Mouse (Mus musculus): ENCODE data around the gene Ly6g5c.

- no peak for TF ChIP-seq POLR2A (IDR thresholded peaks at IDR 0.05; ENCODE audit: borderline replicate concordance, insufficient read depth, low read length)
- TF ChIP-seq CTCF (IDR thresholded peaks at IDR 0.05; ENCODE audit: borderline replicate concordance, insufficient read depth, low read depth, low read length) = no peak
These were observed 49.2 kb downstream of the Ly6g5c start for GRCm38 (mm10) chr17:35157254-35157653.
